Mouse (Mus musculus) forebrain, postnatal 0 days (tissue): ENCODE results near the gene Olfr263. TPM values are rescaled to one million over a fixed set of nuclear protein-coding genes. Genes with fewer than 3 reads are reported as not detected.
A peak's percentile ranks its signal among the peaks of the same experiment; 100 is the strongest.

ENCODE experiments used
- ATAC-seq: fragments of 200-750 bp; cut with Nextera tagmentation; 2 replicates; pipeline ENCODE4 v1.8.0; 2017; ENCODE audit warnings: mild to moderate bottlenecking, moderate library complexity
- DNase-seq: peaks from one replicate; pipeline ENCODE4 v3.0.0-alpha.2; 2015
- H3K27ac ChIP-seq: fragments of 300-500 bp; sonication (generic); 2 replicates; pipeline ENCODE4 v1.5.1; 2014; ENCODE audit warnings: low read depth, mild to moderate bottlenecking, antibody characterized with exemption, low read length, moderate library complexity, mixed read lengths
- H3K27me3 ChIP-seq: fragments of 300-500 bp; sonication (generic); 2 replicates; pipeline ENCODE4 v1.6.1; 2014; ENCODE audit warnings: mild to moderate bottlenecking, low read length, mixed read lengths; ENCODE audit not compliant: insufficient read depth
- H3K36me3 ChIP-seq: fragments of 300-500 bp; sonication (generic); 2 replicates; pipeline ENCODE4 v1.6.1; 2014; ENCODE audit warnings: mild to moderate bottlenecking, moderate library complexity; ENCODE audit not compliant: insufficient read depth
- H3K4me1 ChIP-seq: fragments of 300-500 bp; sonication (generic); 2 replicates; pipeline ENCODE4 v1.6.1; 2014; ENCODE audit warnings: antibody characterized with exemption; ENCODE audit not compliant: insufficient read depth
- H3K4me2 ChIP-seq: fragments of 300-500 bp; sonication (generic); 2 replicates; pipeline ENCODE4 v1.6.1; 2014; ENCODE audit warnings: low read depth, mild to moderate bottlenecking, moderate library complexity
- H3K4me3 ChIP-seq: fragments of 300-500 bp; sonication (generic); 2 replicates; pipeline ENCODE4 v1.5.1; 2014; ENCODE audit warnings: low read depth, low read length, mixed read lengths
- H3K9ac ChIP-seq: fragments of 300-500 bp; sonication (generic); 2 replicates; pipeline ENCODE4 v1.6.1; 2014; ENCODE audit warnings: mild to moderate bottlenecking
- H3K9me3 ChIP-seq: fragments of 300-500 bp; sonication (generic); 2 replicates; pipeline ENCODE4 v1.6.1; 2016; ENCODE audit warnings: low read length
- CTCF ChIP-seq: sonication (generic); IDR thresholded peaks from 2 replicates; pipeline ENCODE4 v1.5.1; 2016; ENCODE audit warnings: antibody characterized with exemption, control low read depth, low read depth
- WGBS: fragments of 180-500 bp; shearing (Covaris S2); extraction: QIAGEN DNeasy Blood & Tissue Kit; methylation state at CpG from one replicate; pipeline ENCODE4 v1.1.7; 2014; 5-methylcytosine and 5-hydroxymethylcytosine counted together
- polyA plus RNA-seq: library from polyadenylated mRNA; unstranded; fragments of >200 nt; fragmentation: Nextera tagmentation; extraction: Ambion mirVana; gene quantifications from 2 replicates; pipeline ENCODE4 v1.2.1, GENCODE M21; 2015
- total RNA-seq: library from RNA; depleted of rRNA; stranded (reverse); fragments of >200 nt; gene quantifications from 2 replicates; pipeline ENCODE4 v1.2.3, GENCODE M21; 2014

The Olfr263 gene
- total and polyA plus RNA-seq, 2 experiments from 2014 or later = not detected

DNA sequence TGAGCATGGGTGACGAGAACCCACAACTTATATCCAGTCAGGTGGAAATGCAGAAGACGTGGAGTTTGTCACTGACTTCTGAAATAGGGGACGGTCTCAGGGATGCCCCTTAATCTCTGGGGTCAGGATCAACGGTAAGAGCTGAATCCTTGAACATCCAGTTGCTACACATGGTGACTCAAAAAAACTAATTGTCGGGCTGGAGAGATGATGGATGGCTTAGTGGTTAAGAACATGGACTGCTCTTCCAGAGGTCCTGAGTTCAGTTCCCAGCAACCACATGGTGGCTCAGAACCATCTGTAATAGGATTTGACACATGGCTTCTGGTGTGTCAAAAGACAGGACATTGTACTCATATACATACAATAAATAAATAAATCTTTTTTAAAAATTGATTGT is 26.4 kb downstream of the Olfr263 start:
- Histone ChIP-seq H3K9me3 (no peaks in the 10 kb centered on the region), H3K27me3 (no peaks in the 10 kb centered on the region), H3K4me3 (no peak overlapping the region), H3K4me2 (no peak overlapping the region), H3K4me1 (no peaks in the 10 kb centered on the region), H3K27ac (no peak overlapping the region), H3K36me3 (no peaks in the 10 kb centered on the region), H3K9ac (no peak overlapping the region)
- DNase-seq (no peak), ATAC-seq (no peak)
- 85% methylated on average over 5 of the region's 5 CpGs for WGBS
- TF ChIP-seq CTCF = no peak

DNA sequence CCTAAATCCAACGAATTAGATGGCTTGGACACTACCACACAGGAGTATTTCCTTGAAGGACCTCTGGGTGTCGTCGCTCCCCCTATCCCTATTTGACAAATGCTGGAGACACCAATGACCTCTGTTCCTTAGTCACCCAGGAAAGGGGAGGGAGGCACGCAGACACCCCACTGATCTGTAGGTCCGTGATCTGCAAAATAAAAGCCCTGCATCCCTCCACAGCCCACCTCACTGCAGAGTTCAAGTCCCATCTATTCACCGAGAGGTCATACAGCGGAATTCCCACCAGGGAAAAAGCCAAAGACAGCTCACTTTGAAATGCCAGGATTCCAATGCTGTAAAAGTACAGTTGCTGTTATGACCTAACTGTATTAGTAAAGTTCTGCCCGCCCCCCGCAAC is 28.6 kb downstream of the Olfr263 start:
- Histone ChIP-seq H3K27me3 (no peaks in the 10 kb centered on the region), H3K4me3 (no peak overlapping the region), H3K4me2 (peak overlapping the region; percentile 92), H3K36me3 (no peaks in the 10 kb centered on the region), H3K9me3 (no peaks in the 10 kb centered on the region), H3K27ac (no peak overlapping the region), H3K4me1 (no peaks in the 10 kb centered on the region), H3K9ac (no peak overlapping the region)
- DNase-seq (no peak), ATAC-seq (no peak)
- 6% methylated on average over 9 of the region's 9 CpGs for WGBS
- TF ChIP-seq CTCF = 0 out of 2 replicates have a peak, but pooled peaks have one; percentile 3

DNA sequence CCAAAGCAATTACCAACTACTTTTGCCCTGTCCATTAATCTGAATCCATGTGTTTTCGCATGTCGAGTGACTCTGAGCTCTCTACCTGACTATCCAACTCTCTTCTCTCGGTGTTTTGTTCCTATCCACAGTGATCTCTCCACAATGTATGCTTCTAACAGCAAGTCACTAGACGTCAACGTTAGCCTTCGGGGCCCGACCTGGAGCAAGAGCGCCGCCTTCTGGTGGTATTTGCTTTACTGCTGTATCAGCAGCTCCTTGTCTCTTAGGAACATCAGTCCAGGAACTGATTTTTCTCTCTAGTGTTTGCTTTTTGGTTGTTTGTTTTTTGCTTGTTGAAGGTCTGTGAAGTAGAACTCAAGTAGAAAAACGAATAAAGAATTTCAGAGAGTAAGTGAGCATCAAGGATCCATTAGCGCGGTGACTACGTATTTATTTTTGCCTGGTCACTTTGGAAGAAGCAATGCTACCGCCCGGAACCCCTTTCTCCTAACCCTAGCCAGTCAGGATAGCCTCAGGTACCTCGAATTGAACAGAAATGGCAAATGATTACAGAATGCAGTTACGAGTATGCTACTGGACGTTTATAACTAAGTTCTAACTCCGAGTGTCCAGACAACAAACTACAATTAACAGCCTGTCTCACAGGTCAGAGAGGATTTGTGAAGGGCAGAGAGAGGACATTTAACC is 29.5 kb downstream of the Olfr263 start:
- DNase-seq (peak; percentile 88), ATAC-seq (peak; percentile 51)
- WGBS = 1% methylated on average over 19 of the region's 19 CpGs
- no peaks in the 10 kb centered on the region for H3K27me3 ChIP-seq
- H3K4me2 ChIP-seq = peak overlapping the region; percentile 92
- H3K9me3 ChIP-seq = no peaks in the 10 kb centered on the region
- peak; percentile 90 for TF ChIP-seq CTCF
- no peaks in the 10 kb centered on the region for H3K36me3 ChIP-seq
- H3K4me1 ChIP-seq = no peaks in the 10 kb centered on the region
- H3K9ac ChIP-seq = peak overlapping the region; percentile 51
- no peak overlapping the region for H3K27ac ChIP-seq
- peak overlapping the region; percentile 61 for H3K4me3 ChIP-seq

DNA sequence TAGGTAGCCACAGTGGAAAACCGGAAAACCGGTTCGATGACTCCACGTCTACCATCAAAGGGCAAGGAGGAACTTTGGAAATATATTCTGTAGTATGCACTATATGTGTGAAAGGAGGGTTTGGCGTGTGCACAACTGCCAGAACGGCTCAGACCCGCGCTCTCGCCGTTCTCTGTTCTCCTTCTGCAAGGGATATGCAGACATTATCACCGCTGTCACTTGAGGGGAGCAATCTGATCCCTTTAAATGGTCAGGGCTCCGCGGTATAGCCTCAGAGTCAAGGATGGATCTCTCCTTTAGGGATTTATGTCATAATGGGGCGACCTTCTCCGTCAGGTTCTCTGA is 30.0 kb downstream of the Olfr263 start:
- Histone ChIP-seq H3K4me2 (peak overlapping the region; percentile 92), H3K27ac (no peak overlapping the region), H3K4me3 (peak overlapping the region; percentile 61), H3K36me3 (no peaks in the 10 kb centered on the region), H3K9ac (peak overlapping the region; percentile 51), H3K27me3 (no peaks in the 10 kb centered on the region), H3K9me3 (no peaks in the 10 kb centered on the region), H3K4me1 (no peaks in the 10 kb centered on the region)
- no peak for TF ChIP-seq CTCF
- ATAC-seq (no peak), DNase-seq (peak; percentile 30)
- 2% methylated on average over 15 of the region's 15 CpGs for WGBS

DNA sequence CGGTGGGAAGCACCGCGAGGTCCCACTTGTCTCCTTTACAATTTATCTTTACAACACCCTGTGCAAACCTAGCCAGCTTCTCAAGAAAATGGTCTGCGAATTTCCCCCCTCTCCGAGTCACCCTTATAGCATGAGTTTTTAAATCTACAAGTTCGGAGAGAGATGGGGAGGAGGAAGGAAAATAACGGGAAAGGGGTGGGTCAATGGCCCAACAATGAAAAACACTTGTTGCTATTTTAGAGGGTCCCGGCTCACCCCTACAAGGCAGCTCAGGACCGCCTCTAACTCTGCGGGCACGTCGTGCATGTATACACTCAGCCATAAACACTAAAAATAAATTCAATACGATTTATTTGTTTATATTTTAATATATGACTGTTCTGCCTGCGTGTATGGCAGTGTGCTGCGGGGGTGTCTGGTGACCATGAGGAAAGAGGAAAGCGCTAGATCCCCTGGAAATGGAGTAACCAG is 30.6 kb downstream of the Olfr263 start:
- Histone ChIP-seq H3K9me3 (no peaks in the 10 kb centered on the region), H3K36me3 (no peaks in the 10 kb centered on the region), H3K27me3 (no peaks in the 10 kb centered on the region), H3K27ac (no peak overlapping the region), H3K9ac (peak overlapping the region; percentile 51; the same call in 1 of the 2 replicates), H3K4me3 (peak overlapping the region; percentile 61), H3K4me2 (peak overlapping the region; percentile 92), H3K4me1 (no peaks in the 10 kb centered on the region)
- 0% methylated on average over 16 of the region's 16 CpGs for WGBS
- DNase-seq (peak; percentile 26), ATAC-seq (0 out of 2 replicates have a peak, but pooled peaks have one; percentile 3)
- TF ChIP-seq CTCF = no peak

DNA sequence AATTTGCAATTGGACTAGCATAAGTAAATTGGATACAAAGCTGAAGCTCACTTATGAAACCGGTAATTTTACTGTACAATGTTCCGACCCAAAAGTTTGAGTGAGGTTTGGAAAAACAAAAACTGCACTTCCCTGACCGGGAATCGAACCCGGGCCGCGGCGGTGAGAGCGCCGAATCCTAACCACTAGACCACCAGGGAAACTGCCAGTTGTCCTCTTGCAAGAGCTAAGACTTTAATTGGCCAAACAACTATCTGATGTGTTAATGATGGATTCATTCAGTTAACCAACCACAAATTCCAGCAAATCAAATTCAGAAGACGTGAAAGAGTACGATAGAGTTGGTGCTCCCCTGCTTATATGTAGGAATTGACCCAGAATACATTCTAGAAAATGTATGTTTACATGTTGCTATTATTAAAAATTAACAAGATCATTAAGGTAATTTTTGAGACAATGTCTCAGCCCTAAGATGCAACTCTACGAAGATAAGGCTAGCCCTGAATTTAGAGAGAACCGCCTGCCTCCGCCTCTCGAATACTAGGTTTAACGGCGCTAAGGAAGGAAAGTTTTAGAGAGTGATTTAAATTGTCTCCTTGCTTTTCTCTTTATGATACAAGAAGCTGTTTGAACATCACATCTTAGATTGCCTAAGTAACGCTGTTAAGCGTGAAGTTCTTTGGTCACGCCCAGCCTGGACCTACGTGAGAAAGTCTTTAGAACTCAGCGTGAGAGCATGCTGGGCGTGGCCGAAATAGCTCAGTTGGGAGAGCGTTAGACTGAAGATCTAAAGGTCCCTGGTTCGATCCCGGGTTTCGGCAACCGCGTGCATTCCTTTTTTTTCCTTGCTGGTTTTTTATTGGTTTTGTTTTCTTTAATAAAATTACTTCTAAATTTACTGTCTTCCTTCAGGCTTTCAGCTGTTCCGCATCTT is 31.5 kb downstream of the Olfr263 start:
- Histone ChIP-seq H3K4me3 (peak overlapping the region; percentile 61), H3K27ac (0 out of 2 replicates have a peak overlapping the region, but pooled peaks have one; percentile 15), H3K27me3 (no peaks in the 10 kb centered on the region), H3K4me1 (no peaks in the 10 kb centered on the region), H3K9ac (peak overlapping the region; percentile 51; the same call in 1 of the 2 replicates), H3K9me3 (no peaks in the 10 kb centered on the region), H3K4me2 (peak overlapping the region; percentile 92), H3K36me3 (no peaks in the 10 kb centered on the region)
- ATAC-seq = peak; percentile 92
- TF ChIP-seq CTCF = no peak
- under 1% methylated on average over 32 of the region's 32 CpGs for WGBS
- peak; percentile 98 for DNase-seq
